Mouse (Mus musculus) adrenal gland, adult (tissue): ENCODE results near the gene Pard3b.
A peak's percentile ranks its signal among the peaks of the same experiment; 100 is the strongest.

ENCODE experiments used
- DNase-seq, 2 experiments: peaks; one replicate each; pipeline ENCODE4 v3.0.0; 2022 to 2023; ENCODE audit warnings: low spot score in 1 of 2; ENCODE audit not compliant: inconsistent age in 2 of 2

Pard3b gene

DNA sequence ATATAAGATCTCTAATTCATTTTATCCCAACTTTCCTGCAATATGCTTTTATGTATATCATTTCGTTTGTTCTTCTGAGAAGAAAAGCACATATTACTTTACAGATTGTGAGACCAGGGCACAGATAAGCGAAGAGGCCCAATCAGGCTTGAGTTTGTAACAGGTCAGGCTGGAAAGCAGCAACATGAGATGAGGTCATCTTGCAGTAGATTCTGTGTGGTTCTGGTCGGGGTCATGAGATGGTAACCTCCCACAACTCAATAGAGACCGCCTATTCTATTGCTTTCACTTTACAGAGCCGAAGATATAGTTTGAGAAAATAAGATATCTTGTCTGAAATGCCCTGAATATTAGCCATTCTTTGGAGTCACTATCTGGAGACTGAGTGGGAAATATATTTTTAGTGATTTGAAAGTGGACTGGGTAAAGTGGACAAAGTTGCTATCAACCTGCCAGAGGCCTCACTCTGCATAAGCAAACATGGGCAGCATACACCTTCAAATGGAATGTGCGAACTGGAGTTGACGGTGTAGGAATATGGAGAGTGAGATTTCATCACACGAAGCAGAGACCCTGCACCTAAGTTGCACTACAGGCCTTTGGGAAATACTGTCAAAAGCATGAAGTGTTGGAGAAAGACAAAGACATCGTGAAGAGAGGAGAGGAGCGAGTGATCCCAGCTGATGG lies 987.3 kb downstream of the Pard3b start:
- no peak for DNase-seq

- DNase-seq = peak in 1 of 2 experiments; percentile 32
Measured at GRCm38 (mm10) chr1:62629952-62630351, 991.3 kb downstream of the Pard3b start.

DNA sequence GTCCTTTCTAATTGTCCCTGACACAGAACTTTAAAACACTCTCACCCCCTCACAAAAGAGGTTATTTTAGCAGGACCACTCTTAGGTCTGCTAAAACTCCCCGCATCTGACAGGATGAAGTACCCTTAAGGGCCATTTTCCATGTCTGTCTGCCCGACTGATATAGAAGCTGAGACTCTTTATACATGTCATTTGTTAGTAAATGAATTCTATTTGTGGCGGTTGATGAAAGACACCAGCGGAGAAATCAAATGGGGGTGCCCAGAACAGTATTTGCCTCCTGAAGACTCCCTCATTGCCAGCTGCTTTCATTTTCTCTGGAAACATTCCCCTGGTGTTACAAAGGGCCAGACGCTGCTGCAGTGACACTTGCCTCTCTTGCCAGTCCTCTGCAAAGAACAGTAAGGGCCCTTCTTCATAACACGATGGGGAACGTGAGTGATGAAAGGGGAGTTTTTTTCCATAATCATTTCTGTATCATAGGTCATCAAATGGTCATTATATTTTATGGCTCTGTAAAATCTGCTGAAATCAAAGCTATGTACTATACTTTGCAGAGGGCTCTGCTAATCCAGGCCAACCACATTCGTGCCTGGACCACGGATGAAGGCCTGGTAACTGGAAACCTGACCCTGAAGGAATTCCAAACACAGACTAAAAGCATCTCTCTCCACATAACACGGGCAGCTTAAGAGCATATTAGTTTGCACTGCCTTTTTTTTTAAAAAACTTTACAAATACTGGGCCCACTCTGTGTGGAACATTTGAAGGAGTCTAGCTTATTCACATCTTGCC lies 993.1 kb downstream of the Pard3b start:
- DNase-seq = no peak

DNA sequence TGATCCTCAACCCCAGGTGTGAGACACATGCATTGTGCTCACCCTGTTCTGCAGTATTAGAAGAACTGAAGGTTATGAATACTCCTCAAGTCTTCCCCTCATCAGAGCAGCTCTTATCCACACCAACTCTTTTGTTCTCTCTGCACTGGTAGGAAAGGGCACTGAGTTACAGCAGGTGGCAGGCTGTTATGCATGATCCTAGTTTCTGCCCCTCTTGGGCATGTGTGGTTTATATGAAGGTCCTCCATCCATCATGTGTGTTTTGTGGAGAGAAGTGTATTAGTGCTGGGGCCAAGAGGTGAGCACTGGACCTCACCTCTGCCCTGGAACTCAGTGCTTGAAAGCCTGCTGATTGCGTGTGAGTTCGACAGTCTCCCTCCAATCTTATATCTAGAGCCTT lies 994.3 kb downstream of the Pard3b start:
- no peak for DNase-seq

DNA sequence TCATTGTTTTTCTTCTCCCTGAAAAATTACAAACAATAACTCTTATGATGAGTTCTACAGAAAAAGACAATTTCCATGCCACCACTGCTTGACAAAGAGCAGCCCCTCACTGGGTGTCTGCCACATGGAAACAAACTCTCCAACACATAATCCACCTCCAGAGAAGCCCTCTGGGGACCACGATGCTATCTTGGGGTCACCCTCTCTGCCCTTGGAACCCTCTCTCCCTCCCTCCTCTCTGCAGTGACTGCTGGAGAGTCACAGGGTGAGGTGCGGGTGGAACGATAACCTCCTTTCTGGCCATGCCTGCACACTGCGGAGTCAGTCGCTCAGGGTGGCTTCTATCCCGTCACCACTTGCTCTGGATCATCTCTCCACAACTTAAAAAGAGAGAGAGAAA lies 996.6 kb downstream of the Pard3b start:
- no peak for DNase-seq

DNA sequence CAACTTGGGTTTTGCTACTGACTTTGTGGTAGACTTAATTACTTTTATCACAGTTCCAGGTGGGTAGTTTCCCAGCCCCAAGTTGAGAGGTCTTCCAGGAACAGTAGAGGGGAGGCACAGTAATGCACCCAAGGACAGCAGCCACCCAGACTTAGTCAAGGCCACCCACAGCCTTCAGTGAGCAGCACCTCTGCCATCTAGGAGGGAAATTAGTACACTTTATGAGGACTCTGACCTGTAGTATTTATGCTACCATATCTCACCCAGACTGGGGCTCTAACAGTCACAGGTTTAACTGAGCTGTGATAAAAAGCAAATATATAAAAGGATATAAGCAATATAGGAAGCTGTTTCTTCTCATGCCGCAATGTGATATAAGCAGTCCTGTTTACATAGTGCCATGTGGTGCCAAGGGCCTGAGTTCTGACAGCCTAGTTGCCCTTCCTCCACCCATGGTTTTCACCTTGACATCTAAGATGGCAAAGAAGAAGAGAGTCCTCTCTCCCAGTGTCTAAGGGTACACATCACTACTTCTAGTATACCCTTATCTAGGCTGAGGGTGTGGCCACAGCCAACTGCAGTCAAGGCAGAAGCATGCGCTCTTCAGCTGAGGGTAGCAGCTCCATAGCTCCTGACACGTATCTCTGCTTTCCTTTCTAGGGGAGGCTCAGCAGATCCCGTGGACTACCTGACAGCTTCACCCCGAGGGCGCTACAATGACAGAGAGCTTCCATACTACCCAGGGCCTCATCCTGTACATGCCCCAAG lies 998.5 kb downstream of the Pard3b start:
- no peak for DNase-seq

DNA sequence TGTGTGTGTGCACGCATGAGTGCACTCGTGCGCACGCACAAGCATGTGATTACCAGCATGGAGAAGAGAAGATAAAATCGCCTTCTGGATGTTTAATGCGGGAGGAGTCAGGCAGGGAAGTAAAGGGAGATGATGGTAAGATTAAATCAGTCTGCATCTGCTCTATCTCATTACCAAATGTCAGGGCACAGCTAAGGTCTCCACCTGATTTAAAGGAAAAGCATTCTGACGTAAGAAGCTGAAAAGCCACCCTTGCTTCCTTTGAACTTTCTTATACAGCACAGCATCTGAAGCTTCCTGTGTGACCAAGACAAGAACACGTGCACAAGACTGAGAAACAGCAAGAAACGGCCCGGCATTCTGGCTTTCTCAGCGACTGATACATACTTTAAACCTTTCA lies 1000.4 kb downstream of the Pard3b start:
- no peak for DNase-seq

DNA sequence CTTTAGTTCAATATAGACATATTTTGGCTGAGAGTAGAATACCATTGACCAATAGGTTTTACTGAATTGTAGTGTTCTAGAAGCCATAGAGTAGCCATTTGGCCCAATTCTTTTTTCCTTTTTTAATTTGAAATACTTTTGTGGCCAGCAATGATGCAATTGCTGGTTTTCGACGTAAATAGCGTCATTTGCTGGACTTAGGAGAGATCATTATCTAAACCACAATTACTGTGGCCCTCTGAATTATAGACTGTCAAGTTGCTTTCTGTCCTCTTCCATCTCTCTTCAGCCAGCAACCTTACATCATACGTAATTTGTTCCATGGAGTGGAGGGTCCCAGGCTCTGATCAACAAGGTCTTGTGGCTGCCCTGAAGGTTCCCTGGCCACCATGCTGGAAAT lies 1000.8 kb downstream of the Pard3b start:
- no peak for DNase-seq

DNA sequence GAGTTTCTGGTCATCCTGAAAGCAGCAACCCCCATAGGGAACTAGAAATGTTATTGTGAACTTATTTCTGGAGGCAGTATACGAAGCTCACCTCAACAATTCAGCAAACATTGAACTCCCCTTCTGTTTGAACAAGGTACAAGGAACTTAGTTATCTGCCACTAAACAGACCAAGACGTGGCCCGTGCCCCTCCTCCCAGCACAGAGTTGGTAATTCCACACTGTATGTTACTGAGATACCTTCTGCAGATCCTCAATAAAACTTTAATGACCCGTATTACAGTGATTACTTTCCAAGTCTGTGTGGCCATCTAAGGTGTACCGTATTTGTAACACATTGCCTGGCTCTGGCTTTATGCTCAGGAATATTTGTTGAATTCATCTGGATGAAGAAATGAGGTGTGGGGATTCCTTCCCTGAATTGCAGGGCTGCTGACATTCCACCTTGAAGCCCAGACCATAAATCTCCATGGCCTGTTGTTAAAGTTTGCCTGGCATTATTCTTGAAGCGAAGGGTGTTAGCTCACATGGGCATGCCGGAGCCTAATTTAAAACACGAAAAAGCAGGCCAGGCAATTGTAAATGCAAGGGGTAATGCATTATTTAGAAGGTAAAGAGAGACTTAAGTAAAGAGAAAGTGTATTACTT lies 1006.1 kb downstream of the Pard3b start:
- no peak for DNase-seq

DNA sequence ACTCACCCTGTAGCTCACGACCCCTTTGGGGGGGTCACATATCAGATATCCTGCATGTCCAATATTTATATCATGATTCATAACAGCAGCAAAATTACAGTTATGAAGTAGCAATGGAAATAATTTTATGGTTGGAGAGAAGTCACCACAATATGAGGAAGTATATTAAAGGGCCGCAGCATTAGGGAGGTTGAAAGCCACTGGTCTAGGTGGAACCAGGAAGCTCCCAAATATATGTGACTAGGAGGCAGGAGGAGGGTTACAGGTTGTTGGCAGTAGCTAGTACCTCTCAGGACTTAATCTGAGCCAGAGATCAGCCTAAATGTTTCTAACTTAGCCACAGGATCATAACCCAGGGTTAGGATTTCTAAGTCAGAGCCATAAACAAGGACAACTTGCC lies 1008.2 kb downstream of the Pard3b start:
- no peak for DNase-seq

DNA sequence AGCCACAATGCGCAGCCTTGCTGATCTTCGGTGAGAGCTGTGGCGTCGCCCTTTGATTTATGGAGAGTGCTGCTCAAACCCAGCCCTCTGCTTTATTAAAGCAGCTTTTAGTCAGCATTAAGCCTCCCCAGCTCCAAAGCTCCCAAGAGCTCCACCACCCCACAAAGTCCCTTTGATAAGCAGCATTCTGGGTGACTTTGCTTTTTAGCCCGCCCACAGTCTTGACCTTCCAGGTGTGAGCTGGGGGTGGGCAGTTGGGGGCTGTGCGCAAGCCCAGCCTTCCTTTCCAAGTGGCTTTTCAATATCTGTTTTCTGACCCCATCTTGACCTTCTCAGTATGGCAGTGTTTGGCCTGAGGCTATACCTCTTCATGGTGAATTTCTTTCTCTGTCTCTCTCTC lies 1009.5 kb downstream of the Pard3b start:
- no peak for DNase-seq

GRCm38 (mm10) chr1:62648591-62648990 lies 1010.0 kb downstream of the Pard3b start:
- DNase-seq = no peak

GRCm38 (mm10) chr1:62650491-62650890 lies 1011.9 kb downstream of the Pard3b start:
- no peak for DNase-seq

GRCm38 (mm10) chr1:62654436-62654835 lies 1015.8 kb downstream of the Pard3b start:
- DNase-seq = no peak

DNA sequence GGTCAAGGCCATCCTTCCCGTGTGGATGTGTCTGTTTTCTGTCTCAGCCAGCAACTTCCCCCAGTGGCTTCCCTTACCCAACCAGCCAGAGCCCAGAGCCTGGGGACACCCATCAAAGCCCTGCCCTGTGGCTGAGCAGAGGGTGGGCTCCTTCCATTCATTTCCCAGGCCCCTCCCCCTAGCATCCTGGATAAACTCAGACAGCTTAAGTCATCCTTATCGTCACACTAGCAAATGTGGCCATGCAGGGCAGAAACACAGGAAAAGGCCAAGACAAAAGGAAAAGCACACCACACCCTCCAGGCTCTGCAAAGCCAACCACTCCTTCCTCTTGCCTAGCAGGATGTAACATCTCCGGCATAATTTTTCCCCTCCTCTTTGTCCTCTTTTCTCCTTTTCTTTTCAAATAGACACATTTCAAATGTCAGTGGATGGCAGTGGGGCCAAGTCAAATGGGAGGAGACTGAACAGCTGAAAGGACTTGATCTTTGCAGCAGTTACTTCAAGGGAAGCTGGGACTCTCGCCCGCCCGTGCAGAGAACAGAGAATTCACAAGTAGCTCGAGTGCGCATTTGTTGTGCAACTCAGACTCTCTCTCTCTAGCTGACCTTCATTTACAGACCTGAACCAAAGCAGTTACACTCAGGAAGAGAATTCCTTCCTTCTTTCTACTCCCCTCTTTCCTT lies 1026.5 kb downstream of the Pard3b start:
- DNase-seq = peak; percentile 36 to 70

GRCm38 (mm10) chr1:62665771-62666730 lies 1027.4 kb downstream of the Pard3b start:
- peak in 1 of 2 experiments; percentile 33 for DNase-seq

DNA sequence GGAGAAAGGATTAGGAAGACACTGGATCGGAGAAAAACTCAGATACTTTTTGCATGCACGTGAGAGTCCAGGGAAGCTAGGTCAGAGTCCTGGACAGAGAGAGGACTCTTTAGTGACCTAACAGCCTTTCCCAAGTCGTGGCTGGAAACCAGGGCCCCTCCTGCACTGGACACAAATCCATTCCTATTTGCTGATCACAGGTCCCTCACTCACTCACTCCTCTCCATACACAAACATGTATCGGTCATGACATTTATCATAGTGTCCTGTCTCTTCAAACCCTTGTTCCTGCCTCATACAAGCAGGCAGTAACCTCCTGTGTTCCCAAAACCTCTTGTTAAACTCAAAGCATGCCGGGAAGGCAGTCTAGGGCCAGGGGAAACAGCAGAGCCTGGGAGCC lies 1028.2 kb downstream of the Pard3b start:
- no peak for DNase-seq

DNA sequence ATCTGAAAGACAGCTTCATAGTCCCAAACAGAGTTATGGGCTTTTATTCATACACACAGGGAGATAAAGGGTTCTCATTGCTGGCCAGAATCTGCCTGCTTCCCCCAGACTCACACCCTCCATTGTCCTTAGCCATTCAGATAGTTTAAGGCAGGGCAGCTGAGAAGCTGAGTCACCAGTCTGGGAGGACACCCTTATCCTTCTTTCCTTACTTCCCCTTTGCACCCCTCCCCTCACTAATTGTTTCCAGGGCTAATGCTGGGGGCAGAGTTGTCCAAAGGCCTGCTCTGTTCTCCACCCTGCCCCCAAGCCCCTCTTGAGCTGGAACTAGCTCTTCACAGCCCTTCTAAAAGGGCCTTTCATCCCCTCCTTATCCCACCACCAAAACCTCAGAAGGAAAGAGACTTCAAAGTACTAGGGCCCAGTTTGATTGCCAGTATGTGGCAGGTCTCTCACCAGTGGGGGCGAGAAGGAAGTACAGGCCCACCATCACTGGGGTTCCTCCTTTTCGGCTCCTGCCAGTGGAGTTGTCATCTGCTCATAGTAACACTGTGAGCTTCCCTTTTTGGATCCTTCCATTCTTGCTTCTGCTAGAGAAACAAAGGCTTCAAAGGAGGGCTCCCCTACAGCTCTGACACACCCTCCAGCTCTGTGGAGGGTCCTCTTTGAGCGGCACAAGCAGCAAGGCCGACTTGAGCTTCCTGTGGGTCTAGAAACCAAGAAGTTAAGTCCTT lies 1040.2 kb downstream of the Pard3b start:
- DNase-seq = no peak

DNA sequence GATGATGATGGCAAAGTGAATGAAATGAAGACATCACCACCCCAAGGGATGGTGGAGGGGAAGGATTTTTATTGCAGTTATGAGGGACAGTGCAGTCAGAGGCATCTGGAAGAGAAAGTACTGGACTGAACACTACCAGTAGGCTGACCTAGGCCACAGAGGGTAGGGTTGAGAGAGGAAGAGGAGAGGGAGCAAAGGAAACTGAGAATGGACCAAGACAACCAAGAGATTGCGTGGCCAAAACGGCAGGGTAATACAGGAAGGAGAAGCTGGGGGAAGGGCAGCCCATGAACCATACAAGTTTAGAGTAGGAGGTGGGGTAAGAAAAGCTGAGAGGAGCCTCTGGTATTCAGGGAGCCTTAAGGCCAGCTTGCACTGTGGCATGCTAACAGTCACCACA lies 1040.8 kb downstream of the Pard3b start:
- DNase-seq = no peak
